Mouse (Mus musculus) CD4-positive naive resting alpha-beta T cell, adult 57 days (primary cell): ENCODE results near the gene Mobp. TPM values are rescaled to one million over a fixed set of nuclear protein-coding genes. Genes with fewer than 3 reads are reported as not detected.

Experiments used
- total RNA-seq: library from RNA; stranded (reverse); gene quantifications from one replicate; pipeline ENCODE4 v1.2.4, GENCODE M21; 2023

Mobp gene
- total RNA-seq = not detected

GRCm38 (mm10) chr9:120149222-120149828 lies at the start of gene Mobp:
TSS of gene Mobp (plus strand) at chr9:120149707.

GRCm38 (mm10) chr9:120110211-120111018 lies 39.1 kb upstream of the Mobp start, which contains the start of gene Slc25a38:
TSS of gene Slc25a38 (plus strand) at chr9:120110374.

GRCm38 (mm10) chr9:120127538-120128251 lies 21.8 kb upstream of the Mobp start, which contains the start of gene Rpsa:
TSS of gene Rpsa (plus strand) at chr9:120127689.

Other genes starting within 250 kb of the Mobp start
- 2.5 TPM for gene Gorasp1, start 212.1 kb upstream of the Mobp start, total RNA-seq
- gene Ttc21a, start 212.1 kb upstream of the Mobp start, total RNA-seq = not detected
- 201 TPM for gene Csrnp1, start 165.0 kb upstream of the Mobp start, total RNA-seq
- not detected for gene Xirp1, start 126.1 kb upstream of the Mobp start, total RNA-seq
- gene Cx3cr1, start 79.8 kb upstream of the Mobp start, total RNA-seq = 0.74 TPM
- gene Ccr8, start 57.6 kb upstream of the Mobp start, total RNA-seq = 3.7 TPM
- 29.6 TPM for gene Slc25a38, start 39.3 kb upstream of the Mobp start, total RNA-seq
- 2,922 TPM for gene Rpsa, start 22.0 kb upstream of the Mobp start, total RNA-seq
- not detected for gene Myrip, start 151.8 kb downstream of the Mobp start, total RNA-seq